Mouse (Mus musculus): ENCODE measurements around the gene Fap. TPM values are rescaled to one million over a fixed set of nuclear protein-coding genes. Genes with fewer than 3 reads are reported as not detected.

The Fap gene
- total RNA-seq, 2 experiments from 2014 or later = 4.3 to 4.5 TPM

DNA sequence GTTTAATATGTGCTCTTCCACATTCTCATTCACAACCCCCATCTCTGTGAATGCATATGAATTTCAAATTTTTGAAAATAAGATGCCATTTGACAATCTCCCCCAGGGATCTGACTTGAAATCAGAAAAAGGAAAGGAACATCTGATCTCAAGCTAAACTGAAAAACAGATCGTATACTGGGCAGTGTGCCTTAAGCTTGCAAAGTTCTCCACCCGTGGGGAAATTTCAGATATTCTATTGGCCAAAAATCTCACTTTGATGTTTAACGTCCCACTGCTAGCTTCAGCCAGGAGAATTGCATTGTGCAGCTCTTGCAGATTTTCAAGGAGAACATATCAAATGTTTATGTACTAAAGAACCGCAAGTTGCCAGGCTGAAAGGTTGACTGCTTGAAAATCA is 24.7 kb downstream of the Fap start:
- DNase-seq (ENCODE audit: low spot score in 2 of 2) = no peak

DNA sequence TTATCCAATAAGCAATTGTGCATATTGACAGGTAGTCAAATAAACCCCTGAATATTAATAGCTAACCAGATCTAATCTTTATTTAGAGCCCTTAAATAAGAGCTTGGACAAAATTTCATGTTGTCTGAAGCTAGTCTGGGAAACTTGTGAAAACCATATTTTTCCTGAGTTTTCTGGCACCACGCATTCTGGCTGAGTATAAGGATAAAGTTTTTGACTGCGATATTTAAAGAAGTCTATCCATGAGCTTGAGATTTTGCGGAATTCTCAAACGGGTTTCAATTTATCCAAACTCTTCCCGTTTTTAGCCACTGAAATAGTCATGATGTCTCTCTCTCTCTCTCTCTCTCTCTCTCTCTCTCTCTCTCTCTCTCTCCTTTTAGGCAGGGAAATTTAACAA is 25.8 kb downstream of the Fap start:
- DNase-seq (ENCODE audit: low spot score in 2 of 2) = no peak
- intact Hi-C loops (cut with DNase I) = no loop called here

More for the DNA sequence above, 24.7 kb downstream of the Fap start:
- intact Hi-C loops (cut with DNase I) = no loop called here

DNA sequence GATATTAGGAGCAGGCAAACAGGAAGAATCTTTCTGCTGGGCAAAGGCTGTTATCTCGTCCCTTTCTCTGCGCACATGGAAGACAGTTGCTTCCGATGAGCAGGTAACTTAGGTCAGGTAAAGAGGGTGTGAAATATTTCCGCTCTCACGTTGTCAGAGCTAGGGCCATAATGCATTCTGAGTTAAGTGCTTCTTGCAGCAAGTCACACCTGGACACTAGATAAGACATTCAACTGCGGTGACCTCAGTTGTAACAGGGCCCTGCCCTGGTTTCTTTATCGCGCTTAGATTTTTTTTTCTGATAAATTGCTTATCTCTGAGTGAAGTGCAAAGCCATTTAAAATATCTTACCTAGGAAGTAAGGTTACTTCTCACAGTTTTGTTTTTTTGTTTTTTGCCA is 38.4 kb downstream of the Fap start:
- intact Hi-C loops (cut with DNase I) = no loop called here
- DNase-seq (ENCODE audit: low spot score in 2 of 2) = no peak

DNA sequence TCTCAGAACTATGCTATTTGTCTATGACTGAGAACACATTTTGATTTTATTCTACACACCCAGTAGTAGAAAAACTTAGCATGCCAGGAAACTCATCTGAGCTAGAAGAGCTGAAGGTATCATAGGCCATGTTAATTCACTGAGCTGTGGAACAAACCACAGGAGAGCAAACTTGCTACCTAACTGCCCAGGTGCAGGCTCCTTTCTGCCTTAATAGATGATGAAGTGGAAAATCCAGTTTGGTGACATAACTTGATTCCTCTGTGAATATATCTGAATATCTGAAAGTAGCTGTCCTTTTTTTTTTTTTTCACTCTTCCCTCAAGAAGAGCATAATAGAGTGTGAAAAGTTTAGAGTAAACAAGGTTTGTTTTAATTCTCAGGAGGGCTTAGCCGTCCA is 42.8 kb downstream of the Fap start:
- intact Hi-C loops (cut with DNase I) = no loop called here
- DNase-seq (ENCODE audit: low spot score in 2 of 2) = no peak

DNA sequence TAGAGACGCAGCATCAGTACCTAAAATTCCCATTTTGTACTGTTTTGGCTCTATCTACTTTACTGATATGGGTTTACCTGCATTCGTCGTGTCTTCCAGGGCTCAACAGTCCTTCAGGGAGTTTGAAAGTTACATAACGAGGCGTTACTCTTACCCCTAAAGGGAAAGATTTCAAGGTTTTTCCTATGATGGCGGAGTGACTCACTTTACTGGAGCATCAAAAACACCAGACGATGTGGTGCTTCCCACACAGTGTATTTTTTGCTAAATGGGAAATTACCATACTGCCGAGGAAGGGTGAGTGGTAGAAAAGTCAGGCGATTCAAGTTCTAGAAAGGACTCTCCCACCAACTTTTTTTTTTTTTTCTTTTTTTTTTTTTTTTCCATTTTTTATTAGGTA is 47.5 kb downstream of the Fap start:
- intact Hi-C loops (cut with DNase I) = loop anchor here (10.0 kb wide), 1 partner anchor 98 kb away; no protein-coding TSS in a partner anchor
- peak; percentile 34 to 46 for DNase-seq (ENCODE audit: low spot score in 2 of 2)

DNA sequence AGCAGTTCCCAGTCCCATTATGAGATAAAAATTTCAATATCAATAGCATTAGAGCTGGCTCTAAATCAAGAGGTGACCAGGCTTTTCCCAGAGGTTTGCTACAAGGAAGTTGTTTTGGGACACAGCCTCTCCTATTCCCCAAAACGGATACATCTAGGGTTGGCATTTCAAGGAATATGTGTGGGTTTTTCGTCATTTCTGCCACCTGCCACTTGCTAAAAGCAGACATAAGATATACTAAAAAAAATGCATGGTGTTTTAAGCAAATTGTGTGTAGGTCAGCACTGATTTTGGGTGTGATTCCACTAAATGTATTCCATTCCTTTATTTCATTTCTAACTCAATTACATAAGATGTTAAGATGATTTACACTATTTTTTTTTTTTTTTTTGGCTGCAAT is 56.1 kb downstream of the Fap start:
- intact Hi-C loops (cut with DNase I) = loop anchor here (5.0 kb wide), 1 partner anchor 55 kb away; the partner anchor contains the start of gene Fap

DNA sequence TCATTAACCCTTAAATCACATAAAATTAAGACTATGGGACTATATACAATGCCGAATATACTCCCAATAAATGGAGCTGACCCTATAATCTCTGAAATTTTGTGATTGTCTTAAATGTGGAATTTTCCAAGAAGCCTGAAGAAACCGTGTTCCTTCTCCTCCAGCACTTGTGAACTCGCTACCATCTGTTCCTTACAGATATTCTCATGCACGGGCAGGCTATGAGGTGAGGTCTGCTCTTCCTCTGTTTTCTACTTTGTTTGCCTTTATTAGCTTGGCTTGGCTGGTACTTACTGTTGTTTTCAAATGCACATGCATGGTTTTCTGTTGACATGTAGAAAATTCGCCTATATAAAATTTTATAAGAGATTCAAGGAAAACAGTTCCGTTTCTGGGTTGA is 59.4 kb downstream of the Fap start:
- intact Hi-C loops (cut with DNase I) = no loop called here
- no peak for DNase-seq (ENCODE audit: low spot score in 2 of 2)

More for the DNA sequence above, 56.1 kb downstream of the Fap start:
- DNase-seq (ENCODE audit: low spot score in 2 of 2) = peak; percentile 43 to 45

DNA sequence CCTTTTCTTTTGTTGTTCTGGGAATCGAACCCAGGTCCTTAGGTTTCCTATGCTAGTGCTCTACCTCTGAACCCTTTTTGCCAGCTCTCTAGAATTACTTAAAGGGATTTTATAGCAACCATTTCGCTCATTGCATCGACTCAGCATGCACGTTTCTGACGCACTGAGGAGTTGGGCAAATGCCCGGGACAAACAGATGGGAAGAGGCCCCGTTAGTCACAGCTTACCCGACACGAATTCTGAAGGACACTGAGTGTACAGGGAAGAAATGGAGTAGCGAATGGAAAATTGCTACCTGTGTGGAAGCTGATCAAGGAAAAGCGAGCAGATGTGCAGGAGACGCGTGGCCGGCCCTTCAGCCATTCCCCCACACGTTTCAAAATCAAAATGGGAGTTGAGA is 60.4 kb downstream of the Fap start:
- intact Hi-C loops (cut with DNase I) = no loop called here

DNA sequence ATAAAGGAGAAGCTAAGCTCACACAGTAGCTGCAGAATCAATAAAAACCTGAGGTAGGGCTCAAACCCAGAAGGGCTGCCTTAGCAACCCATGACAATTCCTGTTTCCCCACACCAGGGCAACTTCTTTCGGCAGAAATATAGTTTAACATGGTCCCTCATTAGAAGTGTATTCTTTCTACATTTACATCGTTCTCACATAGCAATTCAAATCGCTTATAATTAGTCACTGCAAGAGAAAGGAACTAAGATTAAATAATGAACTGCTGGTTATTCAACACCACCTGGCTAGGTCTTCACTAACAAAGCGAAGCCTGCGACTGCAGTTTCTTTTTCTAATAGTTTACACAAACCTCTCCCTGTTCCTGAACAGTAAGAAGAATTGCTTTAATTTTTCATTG is 66.7 kb downstream of the Fap start:
- intact Hi-C loops (cut with DNase I) = no loop called here
- no peak for DNase-seq (ENCODE audit: low spot score in 2 of 2)

More for the DNA sequence above, 60.4 kb downstream of the Fap start:
- DNase-seq (ENCODE audit: low spot score in 2 of 2) = peak; percentile 80 to 86

DNA sequence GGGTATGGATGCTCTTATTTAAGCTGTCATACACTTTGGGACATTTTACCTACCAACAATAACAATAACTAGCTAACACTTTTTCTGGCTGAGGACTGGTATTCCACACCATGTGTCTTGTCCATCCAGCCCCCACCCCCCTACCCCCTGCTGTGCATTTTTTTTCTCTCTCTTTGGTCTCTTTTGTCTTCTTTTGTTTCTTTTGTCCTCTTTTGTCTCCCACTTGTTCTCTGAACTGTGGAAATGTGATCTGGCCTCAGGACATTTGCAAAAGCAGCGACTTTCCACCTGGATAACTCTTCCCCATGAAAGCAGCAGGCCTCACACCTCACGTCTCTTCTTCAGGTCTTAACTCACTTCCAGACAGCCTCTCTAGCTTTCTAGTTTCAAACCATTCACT is 67.4 kb downstream of the Fap start:
- intact Hi-C loops (cut with DNase I) = no loop called here
- no peak for DNase-seq (ENCODE audit: low spot score in 2 of 2)

DNA sequence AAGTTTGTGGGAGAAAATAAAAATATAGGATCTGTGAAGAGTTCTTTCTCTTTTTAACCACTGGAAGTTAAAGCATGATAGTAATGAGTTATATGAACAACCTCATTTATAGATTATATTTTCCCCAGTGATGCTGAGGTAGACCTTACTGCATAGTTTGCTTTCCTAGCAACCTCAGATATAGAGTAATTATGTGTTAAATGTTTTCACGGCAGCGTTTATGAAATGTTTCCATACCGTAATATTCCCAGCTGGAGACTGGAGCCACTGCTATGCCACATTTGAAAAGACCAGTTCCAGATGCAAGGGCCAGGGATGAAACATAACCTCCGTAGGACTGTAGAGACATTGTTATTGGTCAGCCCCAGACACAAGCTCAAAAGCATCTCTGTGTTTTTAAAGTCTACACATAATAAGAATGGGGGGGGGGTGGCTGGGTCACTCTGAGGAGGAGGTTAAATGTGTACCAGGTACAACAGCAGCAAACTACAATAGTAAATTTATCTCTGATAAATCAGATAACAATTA is 69.5 kb downstream of the Fap start:
- intact Hi-C loops (cut with DNase I) = no loop called here
- DNase-seq (ENCODE audit: low spot score in 2 of 2) = no peak

DNA sequence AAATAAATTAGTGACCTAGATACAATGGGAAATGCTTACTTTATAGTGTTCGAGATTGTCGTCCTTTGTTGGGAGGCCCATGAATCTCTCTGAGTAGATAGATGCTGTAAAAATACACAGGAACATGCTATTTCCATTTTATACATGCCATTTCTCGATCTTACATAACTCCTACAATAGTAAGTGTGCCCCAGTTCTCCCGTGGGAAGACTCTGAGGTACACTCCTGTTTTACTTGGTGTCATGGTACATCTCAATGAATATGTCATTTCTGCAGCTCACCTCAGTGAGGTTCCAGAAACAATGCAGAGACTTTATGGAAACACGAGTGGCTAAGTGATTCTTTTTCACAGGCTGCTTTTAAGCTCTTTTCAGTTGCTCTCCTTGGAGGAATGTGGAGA is 70.5 kb downstream of the Fap start:
- intact Hi-C loops (cut with DNase I) = no loop called here
- DNase-seq (ENCODE audit: low spot score in 2 of 2) = peak in 1 of 2 experiments; percentile 26

DNA sequence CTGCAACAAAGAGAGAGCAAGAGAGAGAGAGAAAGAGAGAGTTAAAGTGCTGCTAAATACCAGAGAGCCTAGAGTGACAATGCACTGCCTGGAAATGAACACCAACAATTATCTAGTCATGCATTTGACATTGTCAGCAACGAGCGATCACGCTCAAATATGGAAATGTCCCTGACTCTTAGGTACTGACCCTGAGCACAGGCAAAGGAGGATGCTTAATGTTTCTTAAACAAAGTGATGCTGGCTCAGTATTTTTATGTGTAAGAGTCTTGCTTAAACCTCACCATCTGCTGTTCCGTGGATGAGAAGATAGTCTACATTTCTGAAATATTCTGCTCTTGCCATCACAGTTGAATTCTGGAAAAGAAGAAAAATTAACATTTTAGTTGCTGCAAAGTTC is 71.4 kb downstream of the Fap start:
- peak; percentile 23 to 28 for DNase-seq (ENCODE audit: low spot score in 2 of 2)
- intact Hi-C loops (cut with DNase I) = no loop called here

DNA sequence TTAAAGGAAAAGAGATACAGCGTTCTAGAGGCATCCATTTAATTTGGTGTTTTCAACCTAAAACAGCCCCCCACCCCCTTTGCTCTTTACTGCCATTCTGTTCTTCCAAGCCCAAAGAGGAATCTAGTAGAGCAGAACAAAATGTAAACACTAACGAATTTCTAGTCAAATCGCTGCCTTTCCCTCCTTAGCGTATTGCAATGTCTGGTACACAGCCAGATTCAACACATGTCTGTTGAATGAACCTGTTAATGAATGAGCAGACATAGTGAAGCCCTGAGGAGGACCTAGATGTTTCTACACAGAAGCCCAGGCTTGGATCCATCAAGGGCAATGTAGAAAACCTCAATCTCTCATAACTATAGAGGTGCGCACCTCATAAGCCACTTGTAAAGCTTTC is 75.1 kb downstream of the Fap start:
- intact Hi-C loops (cut with DNase I) = no loop called here
- no peak for DNase-seq (ENCODE audit: low spot score in 2 of 2)

DNA sequence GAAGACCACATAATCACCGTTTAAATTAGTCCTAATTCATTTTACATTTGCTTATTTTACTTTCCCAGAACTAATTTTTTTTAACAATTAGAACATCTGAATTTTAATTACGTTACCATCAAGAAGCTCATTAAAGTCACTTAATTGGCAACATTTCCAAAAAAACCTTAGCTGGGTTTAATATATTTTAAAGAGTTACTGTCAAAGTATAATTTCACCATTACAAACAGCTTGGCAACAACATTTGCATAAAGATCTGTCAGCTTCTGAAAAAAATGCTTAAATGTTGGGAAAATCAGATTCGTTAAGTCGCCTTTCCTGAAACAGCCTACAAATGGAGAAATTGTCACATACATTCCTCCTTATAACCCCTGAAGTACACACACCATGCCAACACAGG is 75.8 kb downstream of the Fap start:
- DNase-seq (ENCODE audit: low spot score in 2 of 2) = no peak
- intact Hi-C loops (cut with DNase I) = no loop called here

DNA sequence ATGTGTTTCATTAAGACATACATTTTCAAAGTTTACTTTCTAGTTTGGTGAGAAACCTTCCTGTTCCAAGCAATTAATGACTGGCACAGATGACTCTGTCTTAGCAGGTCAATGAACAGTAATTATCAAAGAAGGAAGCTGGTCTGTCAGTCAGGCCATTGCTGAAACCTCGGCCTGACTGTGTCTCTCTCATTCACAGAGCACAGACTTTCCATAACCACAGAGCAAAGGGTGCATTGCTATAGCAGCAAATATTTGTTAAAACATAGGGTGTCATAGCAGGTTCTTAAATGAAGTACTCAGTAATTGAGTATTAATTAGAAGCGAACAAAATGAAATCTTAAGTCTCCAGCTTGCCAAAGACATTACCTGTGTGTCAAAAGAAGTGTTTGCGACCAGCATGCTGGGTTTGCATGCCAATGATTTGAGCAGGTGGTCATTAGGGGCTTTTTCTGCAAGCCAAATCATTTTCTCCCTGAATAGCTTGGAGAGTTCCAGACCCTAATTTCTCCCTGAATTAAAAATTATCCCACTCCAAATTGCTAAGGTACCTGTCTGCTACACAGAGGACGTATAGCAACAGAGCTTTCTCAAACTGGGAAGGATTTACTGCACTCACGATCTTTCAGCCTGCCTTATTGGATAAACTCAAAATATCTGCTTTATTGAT is 76.4 kb downstream of the Fap start:
- no peak for DNase-seq (ENCODE audit: low spot score in 2 of 2)
- intact Hi-C loops (cut with DNase I) = no loop called here

DNA sequence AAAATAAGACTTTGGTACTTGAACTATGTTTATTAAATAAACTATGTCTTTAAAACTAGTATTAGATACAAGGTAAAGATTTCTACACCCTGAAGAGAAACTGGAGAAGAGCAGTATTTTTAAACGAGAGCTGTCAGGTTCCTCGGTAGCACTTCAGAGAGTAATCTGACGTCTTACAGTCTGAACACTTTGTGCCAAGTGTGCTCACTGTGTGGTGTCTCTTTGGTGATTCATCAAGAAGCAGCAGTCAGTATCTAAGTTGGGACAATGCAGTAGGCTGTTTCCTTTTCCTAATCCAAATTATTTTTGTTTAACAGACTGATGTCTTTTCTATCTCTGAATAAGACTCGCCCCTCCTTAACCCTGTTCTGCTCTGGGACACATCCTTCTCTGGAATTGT is 78.5 kb downstream of the Fap start:
- no peak for DNase-seq (ENCODE audit: low spot score in 2 of 2)
- intact Hi-C loops (cut with DNase I) = no loop called here

DNA sequence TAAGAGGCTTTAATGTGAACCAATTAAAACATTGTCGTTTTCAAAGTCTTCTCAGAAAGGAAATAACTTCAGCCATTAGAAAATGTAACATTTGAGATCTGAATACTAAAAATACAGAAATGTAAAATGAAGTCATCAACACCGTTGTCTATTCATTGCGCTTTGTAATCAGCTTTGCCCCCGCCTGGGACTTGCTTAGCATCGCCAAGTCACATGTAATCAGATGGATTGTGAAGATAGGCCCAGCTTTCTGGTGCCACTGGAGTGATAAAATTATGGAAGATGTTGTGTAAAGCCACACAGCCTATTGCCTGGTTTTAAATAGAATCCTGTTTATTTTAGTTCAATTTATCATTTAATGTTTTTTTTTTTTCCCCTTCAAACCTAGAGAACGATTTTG is 84.0 kb downstream of the Fap start:
- no peak for DNase-seq (ENCODE audit: low spot score in 2 of 2)
- intact Hi-C loops (cut with DNase I) = no loop called here

DNA sequence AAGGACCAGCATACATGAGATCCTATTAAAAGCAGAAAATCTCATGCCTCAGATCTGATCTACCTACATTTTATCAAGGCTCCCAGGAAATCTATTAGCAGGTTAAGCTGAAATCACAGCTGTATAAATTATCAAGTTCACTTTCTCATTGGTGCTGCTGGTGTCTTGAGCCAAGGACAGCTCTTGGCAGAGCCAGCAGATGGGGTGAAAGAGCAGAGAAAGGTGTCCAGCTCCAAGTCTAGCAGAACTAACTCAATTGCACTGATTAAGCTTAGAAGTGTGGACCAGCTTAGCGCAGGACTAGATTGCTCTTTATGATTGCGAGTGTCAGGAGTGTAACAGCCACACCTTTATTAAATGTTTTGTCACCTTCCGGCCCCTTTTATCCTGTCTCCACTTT is 89.0 kb downstream of the Fap start:
- no peak for DNase-seq (ENCODE audit: low spot score in 2 of 2)

DNA sequence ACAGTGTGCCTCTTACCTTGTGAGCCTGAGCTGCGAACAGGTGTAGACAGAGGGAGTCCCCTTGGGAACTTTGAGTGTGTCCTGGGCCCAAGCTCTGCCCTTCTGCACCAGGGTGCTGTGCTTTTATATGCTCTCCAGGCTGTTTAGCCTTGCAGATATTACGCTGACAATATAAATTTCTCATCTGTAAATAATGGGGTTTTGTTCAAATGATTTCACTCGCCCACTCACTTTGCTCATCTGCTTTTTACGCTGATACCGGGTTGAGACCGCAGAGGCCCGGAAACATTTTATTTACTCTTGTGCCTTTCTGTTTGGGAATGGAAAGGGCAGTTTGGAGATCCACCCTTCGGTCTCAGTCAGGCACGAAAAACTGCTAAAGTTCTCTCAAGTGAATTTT is 90.3 kb downstream of the Fap start, which contains the start of gene Gcg:
Gene Gcg (minus strand): TSS at position 101 of the 400 bp plus-strand sequence.
- DNase-seq (ENCODE audit: low spot score in 2 of 2) = no peak
- intact Hi-C loops (cut with DNase I) = no loop called here

More for the DNA sequence above, 89.0 kb downstream of the Fap start:
- intact Hi-C loops (cut with DNase I) = no loop called here

DNA sequence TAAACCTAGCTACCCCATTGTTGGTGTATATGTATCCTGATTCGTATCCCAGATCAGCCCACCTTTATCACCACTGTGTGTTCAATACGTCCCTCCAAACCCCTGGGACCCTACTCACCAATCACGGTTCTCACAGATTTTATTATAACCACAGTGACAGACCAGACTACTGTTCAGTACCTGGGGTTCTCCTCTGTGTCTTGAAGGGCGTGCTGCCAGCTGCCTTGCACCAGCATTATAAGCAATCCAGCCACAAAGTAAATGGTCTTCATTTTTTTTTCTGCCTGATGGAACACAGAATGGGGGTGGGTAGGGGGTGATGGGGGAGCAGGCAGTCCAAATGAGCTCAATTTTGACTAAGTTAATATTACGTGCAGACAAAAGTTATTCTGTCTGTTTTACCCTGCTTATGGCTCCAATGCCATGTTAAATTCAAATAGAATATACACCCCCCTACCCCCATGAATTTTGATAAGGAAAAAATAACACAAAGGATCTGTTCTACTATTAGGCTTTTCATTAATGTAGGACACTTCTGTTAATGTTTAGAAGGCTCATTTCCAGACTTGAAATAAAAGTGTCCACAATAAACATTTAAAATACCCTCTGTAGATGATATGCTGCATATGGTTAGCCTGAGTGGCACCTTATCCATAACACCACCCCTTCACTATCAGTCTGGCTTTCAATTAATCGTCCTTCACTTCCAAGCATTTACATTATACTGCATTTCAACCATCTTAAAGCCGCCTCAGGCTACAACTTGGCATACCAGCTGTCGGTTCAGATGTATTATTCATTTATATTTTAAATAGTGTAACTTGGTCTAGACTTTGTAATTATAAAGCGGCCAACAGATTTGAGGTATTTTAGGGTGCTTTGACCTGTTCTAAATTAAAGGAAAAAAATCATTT is 93.3 kb downstream of the Fap start:
- intact Hi-C loops (cut with DNase I) = no loop called here
- no peak for DNase-seq (ENCODE audit: low spot score in 2 of 2)
